Mouse (Mus musculus) small intestine, adult 2 months (tissue): ENCODE measurements around the gene Asb4. TPM values are rescaled to one million over a fixed set of nuclear protein-coding genes. Genes with fewer than 3 reads are reported as not detected.

Experiments
- H3K27ac ChIP-seq: fragments of 200-500 bp; 2 replicates; pipeline ENCODE4 v1.5.1; 2012; ENCODE audit warnings: low read depth, low read length, control low read depth, inconsistent platforms; ENCODE audit not compliant: insufficient read depth
- H3K27me3 ChIP-seq: fragments of 200-500 bp; 2 replicates; pipeline ENCODE4 v1.6.1; 2012; ENCODE audit warnings: mild to moderate bottlenecking, moderate library complexity, low read length, inconsistent platforms; ENCODE audit not compliant: control insufficient read depth, insufficient read depth
- H3K36me3 ChIP-seq: fragments of 200-500 bp; 2 replicates; pipeline ENCODE4 v1.6.1; 2012; ENCODE audit warnings: mild to moderate bottlenecking, low read length, control low read depth, inconsistent platforms; ENCODE audit not compliant: control insufficient read depth, insufficient read depth
- H3K4me1 ChIP-seq: fragments of 200-500 bp; 2 replicates; pipeline ENCODE4 v1.6.1; 2012; ENCODE audit warnings: low read length, inconsistent platforms, mixed read lengths; ENCODE audit not compliant: control insufficient read depth, insufficient read depth, insufficient read length
- H3K4me3 ChIP-seq: fragments of 200-500 bp; 2 replicates; pipeline ENCODE4 v1.5.1; 2012; ENCODE audit warnings: low read depth, mild to moderate bottlenecking, control low read depth, inconsistent platforms, low read length, moderate library complexity
- CTCF ChIP-seq: fragments of 200-500 bp; IDR thresholded peaks from 2 replicates; pipeline ENCODE4 v1.5.1; 2012; ENCODE audit warnings: low read depth, mild to moderate bottlenecking, control low read depth, inconsistent platforms, low read length, moderate library complexity, mixed read lengths; ENCODE audit not compliant: insufficient replicate concordance, insufficient read length; ENCODE audit errors: extremely low read depth
- POLR2A ChIP-seq: fragments of 200-500 bp; IDR thresholded peaks from 2 replicates; pipeline ENCODE4 v1.6.1; 2012; ENCODE audit warnings: low read depth, mild to moderate bottlenecking, control low read depth, inconsistent platforms, low read length, moderate library complexity
- WGBS: fragments of 180-500 bp; shearing (Covaris S2); methylation state at CpG from one replicate; pipeline ENCODE4 v1.1.7; 2018; 5-methylcytosine and 5-hydroxymethylcytosine counted together
- polyA plus RNA-seq: library from polyadenylated mRNA; depleted of rRNA; stranded (reverse); fragments of >200 nt; gene quantifications from 2 replicates; pipeline ENCODE4 v1.2.3, GENCODE M21; 2012

Gene Asb4
- polyA plus RNA-seq, 1 experiment: 0.05 TPM

- TF ChIP-seq POLR2A (no peak), CTCF (no peak)
- no peaks in the 10 kb centered on the region for H3K4me1 ChIP-seq
- 24% methylated on average over 4 of the region's 4 CpGs for WGBS
- H3K36me3 ChIP-seq: no peaks in the 10 kb centered on the region
- no peaks in the 10 kb centered on the region for H3K27me3 ChIP-seq
- no peak overlapping the region for H3K27ac ChIP-seq
- H3K4me3 ChIP-seq: no peak overlapping the region
Measured at GRCm38 (mm10) chr6:5437757-5438156, 54.6 kb downstream of the Asb4 start.

GRCm38 (mm10) chr6:5441221-5441620, 58.0 kb downstream of the Asb4 start:
- Histone ChIP-seq H3K27ac (no peak overlapping the region), H3K36me3 (no peaks in the 10 kb centered on the region), H3K4me3 (no peak overlapping the region), H3K4me1 (no peaks in the 10 kb centered on the region; the same call in 1 of the 2 replicates), H3K27me3 (no peaks in the 10 kb centered on the region)
- TF ChIP-seq POLR2A (no peak), CTCF (no peak)
- WGBS: 92% methylated on average over 6 of the region's 6 CpGs

- Histone ChIP-seq H3K36me3 (no peaks in the 10 kb centered on the region), H3K4me1 (no peaks in the 10 kb centered on the region; the same call in 1 of the 2 replicates), H3K4me3 (no peak overlapping the region), H3K27me3 (no peaks in the 10 kb centered on the region), H3K27ac (no peak overlapping the region)
- no peak for TF ChIP-seq POLR2A
- 15% methylated on average over 14 of the region's 14 CpGs for WGBS
Measured at GRCm38 (mm10) chr6:5442316-5443085, 59.3 kb downstream of the Asb4 start.

- WGBS: 36% methylated on average over 13 of the region's 13 CpGs
- no peaks in the 10 kb centered on the region; the same call in 1 of the 2 replicates for H3K4me1 ChIP-seq
- TF ChIP-seq POLR2A (no peak), CTCF (no peak)
- no peak overlapping the region for H3K4me3 ChIP-seq
- no peaks in the 10 kb centered on the region for H3K27me3 ChIP-seq
- no peak overlapping the region for H3K27ac ChIP-seq
- no peaks in the 10 kb centered on the region for H3K36me3 ChIP-seq
Measured at GRCm38 (mm10) chr6:5443104-5443863, 60.1 kb downstream of the Asb4 start.

GRCm38 (mm10) chr6:5444331-5444898, 61.2 kb downstream of the Asb4 start:
- no peak overlapping the region for H3K4me3 ChIP-seq
- no peak overlapping the region for H3K27ac ChIP-seq
- no peaks in the 10 kb centered on the region for H3K36me3 ChIP-seq
- TF ChIP-seq CTCF (no peak), POLR2A (no peak)
- WGBS: 89% methylated on average over 5 of the region's 5 CpGs
- no peaks in the 10 kb centered on the region for H3K27me3 ChIP-seq
- H3K4me1 ChIP-seq: no peaks in the 10 kb centered on the region; the same call in 1 of the 2 replicates

- no peaks in the 10 kb centered on the region for H3K36me3 ChIP-seq
- 93% methylated on average over 4 of the region's 4 CpGs for whole genome bisulfite sequencing
- no peaks in the 10 kb centered on the region; the same call in 1 of the 2 replicates for H3K4me1 ChIP-seq
- H3K27ac ChIP-seq: no peak overlapping the region
- TF ChIP-seq CTCF (no peak), POLR2A (no peak)
- no peaks in the 10 kb centered on the region for H3K27me3 ChIP-seq
- no peak overlapping the region for H3K4me3 ChIP-seq
Measured at GRCm38 (mm10) chr6:5447013-5447412, 63.8 kb downstream of the Asb4 start.

GRCm38 (mm10) chr6:5447546-5447945, 64.4 kb downstream of the Asb4 start:
- Histone ChIP-seq H3K4me3 (no peak overlapping the region), H3K36me3 (no peaks in the 10 kb centered on the region), H3K27me3 (no peaks in the 10 kb centered on the region), H3K27ac (no peak overlapping the region), H3K4me1 (no peaks in the 10 kb centered on the region; the same call in 1 of the 2 replicates)
- WGBS: 82% methylated on average over 6 of the region's 6 CpGs
- no peak for TF ChIP-seq POLR2A
- TF ChIP-seq CTCF: no peak
